Mouse (Mus musculus) MEL (cell line): ENCODE measurements around the gene Arl15.

Source experiments
- CTCF ChIP-seq, 3 experiments: IDR thresholded peaks in 2 of 3; conservative IDR thresholded peaks in 1 of 3; 2 replicates each; pipeline ENCODE4 v1.5.1; 2011 to 2012; ENCODE audit warnings: low read length in 3 of 3, low read depth in 2 of 3, mild to moderate bottlenecking in 2 of 3, improper control_type of control experiment in 1 of 3, inconsistent platforms in 1 of 3, mixed read lengths in 1 of 3, moderate library complexity in 1 of 3; ENCODE audit not compliant: control insufficient read depth in 1 of 3, insufficient read depth in 1 of 3, poor library complexity in 1 of 3, severe bottlenecking in 1 of 3
- EP300 ChIP-seq, 2 experiments: IDR thresholded peaks; 2 replicates each; pipeline ENCODE4 v1.6.1; 2011; ENCODE audit warnings: improper control_type of control experiment in 2 of 2, low read length in 2 of 2, low read depth in 1 of 2, mild to moderate bottlenecking in 1 of 2
- POLR2AphosphoS5 ChIP-seq: IDR thresholded peaks from 2 replicates; pipeline ENCODE4 v1.6.1; 2012; ENCODE audit warnings: low read depth, borderline replicate concordance, mild to moderate bottlenecking, inconsistent platforms, low read length, moderate library complexity, mixed read lengths
- TCF12 ChIP-seq: IDR thresholded peaks from 2 replicates; pipeline ENCODE4 v1.6.1; 2014; ENCODE audit warnings: low read depth, mild to moderate bottlenecking, inconsistent platforms, low read length, improper control_type of control experiment, moderate library complexity

DNA sequence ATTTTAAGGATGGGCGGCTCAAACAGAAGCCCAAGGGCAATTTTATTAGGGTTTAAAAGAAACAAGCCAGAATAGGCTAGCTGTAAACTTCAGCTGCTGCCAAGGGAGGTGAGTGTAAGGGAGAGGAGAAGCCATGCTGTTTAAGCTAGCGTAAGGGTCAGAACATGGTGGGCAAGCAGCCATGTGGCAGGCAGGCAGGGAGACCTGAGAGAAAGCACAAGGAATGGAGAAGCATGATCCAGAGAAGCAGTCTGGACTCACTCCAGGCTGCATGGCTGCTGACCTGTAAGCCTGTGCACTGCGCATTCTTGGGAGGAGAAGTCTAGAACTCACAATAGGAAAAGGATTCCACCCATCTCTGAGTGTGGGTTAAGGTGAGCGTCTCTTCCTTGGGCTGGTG is 66.5 kb downstream of the Arl15 start:
- TF ChIP-seq TCF12 = no peak
- no peak for TF ChIP-seq EP300 (IDR thresholded peaks at IDR 0.05; ENCODE audit: low read depth in 1 of 2, low read length in 2 of 2)
- TF ChIP-seq CTCF (IDR thresholded peaks at IDR 0.05 in 2 of 3, conservative IDR thresholded peaks at IDR 0.05 in 1 of 3; ENCODE audit: control insufficient read depth in 1 of 3, insufficient read depth in 1 of 3, low read depth in 2 of 3, low read length in 3 of 3, poor library complexity in 1 of 3, severe bottlenecking in 1 of 3) = no peak
- TF ChIP-seq POLR2AphosphoS5 = no peak
